Mouse (Mus musculus) lung, embryonic 16.5 days (tissue): ENCODE measurements around the gene Kirrel3. TPM values are rescaled to one million over a fixed set of nuclear protein-coding genes. Genes with fewer than 3 reads are reported as not detected.

Experiments
- ATAC-seq: fragments of 200-750 bp; cut with Nextera tagmentation; 2 replicates; pipeline ENCODE4 v1.8.0; 2017; ENCODE audit warnings: low read depth, mild to moderate bottlenecking, moderate library complexity
- H3K27ac ChIP-seq: fragments of 300-500 bp; sonication (generic); 2 replicates; pipeline ENCODE4 v1.5.1; 2014; ENCODE audit warnings: mild to moderate bottlenecking, control low read depth, low read length
- H3K27me3 ChIP-seq: fragments of 300-500 bp; sonication (generic); 2 replicates; pipeline ENCODE4 v1.6.1; 2014; ENCODE audit warnings: low read depth, low read length, mixed read lengths; ENCODE audit not compliant: control insufficient read depth, insufficient read depth
- H3K36me3 ChIP-seq: fragments of 300-500 bp; sonication (generic); 2 replicates; pipeline ENCODE4 v1.6.1; 2014; ENCODE audit warnings: low read length; ENCODE audit not compliant: control insufficient read depth, insufficient read depth
- H3K4me1 ChIP-seq: fragments of 300-500 bp; sonication (generic); replicated peaks from 2 replicates; pipeline ENCODE4 v1.6.1; 2014; ENCODE audit warnings: low read length, mixed read lengths; ENCODE audit not compliant: control insufficient read depth, insufficient read depth
- H3K4me2 ChIP-seq: fragments of 300-500 bp; sonication (generic); 2 replicates; pipeline ENCODE4 v1.6.1; 2014; ENCODE audit warnings: low read depth, low read length, control low read depth
- H3K4me3 ChIP-seq: fragments of 300-500 bp; sonication (generic); 2 replicates; pipeline ENCODE4 v1.5.1; 2014; ENCODE audit warnings: mild to moderate bottlenecking, low read length, control low read depth
- H3K9ac ChIP-seq: fragments of 300-500 bp; sonication (generic); 2 replicates; pipeline ENCODE4 v1.6.1; 2014; ENCODE audit warnings: low read length, control low read depth
- H3K9me3 ChIP-seq: fragments of 300-500 bp; sonication (generic); 2 replicates; pipeline ENCODE4 v1.6.1; 2016; ENCODE audit warnings: low read length; ENCODE audit not compliant: control insufficient read depth
- WGBS: fragments of 180-500 bp; shearing (Covaris S2); extraction: QIAGEN DNeasy Blood & Tissue Kit; methylation state at CpG from one replicate; pipeline ENCODE4 v1.1.7; 2014; 5-methylcytosine and 5-hydroxymethylcytosine counted together
- polyA plus RNA-seq: library from polyadenylated mRNA; unstranded; fragments of >200 nt; fragmentation: Nextera tagmentation; extraction: Ambion mirVana; gene quantifications from 2 replicates; pipeline ENCODE4 v1.2.1, GENCODE M21; 2015

Kirrel3 gene
- polyA plus RNA-seq, 1 experiment from 2014 or later: 1.2 TPM

- Histone ChIP-seq H3K36me3 (no peaks in the 10 kb centered on the region), H3K9ac (no peak overlapping the region), H3K27ac (no peak overlapping the region), H3K4me1 (no peaks in the 10 kb centered on the region), H3K4me3 (no peak overlapping the region), H3K27me3 (no peaks in the 10 kb centered on the region), H3K4me2 (no peak overlapping the region), H3K9me3 (no peaks in the 10 kb centered on the region)
- 16% methylated on average over 10 of the region's 10 CpGs for WGBS
- no peak for ATAC-seq
These were observed 332.8 kb downstream of the Kirrel3 start for GRCm38 (mm10) chr9:34818325-34818976.

DNA sequence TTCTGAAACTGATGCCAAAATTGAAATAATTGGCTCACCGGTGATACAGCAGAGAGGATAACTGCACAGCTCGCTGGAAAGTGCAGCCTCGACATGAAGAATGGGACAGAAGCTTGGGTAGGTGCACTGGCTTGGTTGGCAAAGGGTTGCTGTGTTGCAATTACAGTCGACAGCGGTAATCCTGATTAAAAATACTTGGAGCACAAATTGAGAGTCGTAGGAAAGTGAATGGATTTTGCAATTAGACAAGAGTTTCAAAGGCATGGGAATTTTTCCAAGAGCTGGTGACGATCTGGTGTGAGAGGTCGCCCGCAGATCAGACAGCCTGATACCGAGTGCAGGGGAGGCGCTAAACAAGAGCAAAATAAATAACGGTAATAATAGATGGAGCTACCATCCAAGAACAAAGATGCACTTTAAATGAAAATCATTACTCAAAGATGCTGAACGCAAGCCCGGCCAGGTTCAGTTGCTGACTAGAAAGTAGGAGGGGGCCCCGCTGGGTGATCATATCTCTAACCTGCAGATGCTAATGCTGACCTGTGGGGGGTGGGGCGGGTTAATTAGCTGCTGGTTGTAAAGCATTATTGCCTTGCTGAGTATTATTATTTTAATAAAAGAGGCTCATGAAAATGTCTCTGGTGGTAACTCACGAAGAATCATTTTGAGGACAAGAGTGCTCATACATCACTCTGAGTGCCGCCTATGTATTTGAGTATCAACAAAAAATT is 338.8 kb downstream of the Kirrel3 start:
- H3K4me1 ChIP-seq: no peaks in the 10 kb centered on the region
- no peak overlapping the region for H3K4me3 ChIP-seq
- no peaks in the 10 kb centered on the region for H3K36me3 ChIP-seq
- H3K4me2 ChIP-seq: no peak overlapping the region
- WGBS: 69% methylated on average over 18 of the region's 18 CpGs
- H3K9me3 ChIP-seq: no peaks in the 10 kb centered on the region
- no peak overlapping the region for H3K27ac ChIP-seq
- H3K9ac ChIP-seq: no peak overlapping the region
- ATAC-seq: no peak
- no peaks in the 10 kb centered on the region for H3K27me3 ChIP-seq

GRCm38 (mm10) chr9:34825089-34825400 is 339.4 kb downstream of the Kirrel3 start:
- Histone ChIP-seq H3K27ac (no peak overlapping the region), H3K9me3 (no peaks in the 10 kb centered on the region), H3K36me3 (no peaks in the 10 kb centered on the region), H3K4me2 (no peak overlapping the region), H3K27me3 (no peaks in the 10 kb centered on the region), H3K4me3 (no peak overlapping the region), H3K4me1 (no peaks in the 10 kb centered on the region), H3K9ac (no peak overlapping the region)
- 34% methylated on average over 2 of the region's 2 CpGs for WGBS
- ATAC-seq: no peak

GRCm38 (mm10) chr9:34825402-34826008 is 339.8 kb downstream of the Kirrel3 start:
- Histone ChIP-seq H3K4me1 (no peaks in the 10 kb centered on the region), H3K9ac (no peak overlapping the region), H3K27me3 (no peaks in the 10 kb centered on the region), H3K4me2 (no peak overlapping the region), H3K9me3 (no peaks in the 10 kb centered on the region), H3K27ac (no peak overlapping the region), H3K36me3 (no peaks in the 10 kb centered on the region), H3K4me3 (no peak overlapping the region)
- ATAC-seq: no peak
- WGBS: 72% methylated on average over 11 of the region's 11 CpGs

- no peak for ATAC-seq
- Histone ChIP-seq H3K4me1 (no peaks in the 10 kb centered on the region), H3K9me3 (no peaks in the 10 kb centered on the region), H3K4me2 (no peak overlapping the region), H3K4me3 (no peak overlapping the region), H3K27ac (no peak overlapping the region), H3K36me3 (no peaks in the 10 kb centered on the region), H3K27me3 (no peaks in the 10 kb centered on the region), H3K9ac (no peak overlapping the region)
- 20% methylated on average over 3 of the region's 3 CpGs for WGBS
These were observed 345.0 kb downstream of the Kirrel3 start for GRCm38 (mm10) chr9:34830696-34831095.

GRCm38 (mm10) chr9:34836801-34837200 is 351.1 kb downstream of the Kirrel3 start:
- ATAC-seq: no peak
- WGBS: 69% methylated on average over 2 of the region's 2 CpGs

DNA sequence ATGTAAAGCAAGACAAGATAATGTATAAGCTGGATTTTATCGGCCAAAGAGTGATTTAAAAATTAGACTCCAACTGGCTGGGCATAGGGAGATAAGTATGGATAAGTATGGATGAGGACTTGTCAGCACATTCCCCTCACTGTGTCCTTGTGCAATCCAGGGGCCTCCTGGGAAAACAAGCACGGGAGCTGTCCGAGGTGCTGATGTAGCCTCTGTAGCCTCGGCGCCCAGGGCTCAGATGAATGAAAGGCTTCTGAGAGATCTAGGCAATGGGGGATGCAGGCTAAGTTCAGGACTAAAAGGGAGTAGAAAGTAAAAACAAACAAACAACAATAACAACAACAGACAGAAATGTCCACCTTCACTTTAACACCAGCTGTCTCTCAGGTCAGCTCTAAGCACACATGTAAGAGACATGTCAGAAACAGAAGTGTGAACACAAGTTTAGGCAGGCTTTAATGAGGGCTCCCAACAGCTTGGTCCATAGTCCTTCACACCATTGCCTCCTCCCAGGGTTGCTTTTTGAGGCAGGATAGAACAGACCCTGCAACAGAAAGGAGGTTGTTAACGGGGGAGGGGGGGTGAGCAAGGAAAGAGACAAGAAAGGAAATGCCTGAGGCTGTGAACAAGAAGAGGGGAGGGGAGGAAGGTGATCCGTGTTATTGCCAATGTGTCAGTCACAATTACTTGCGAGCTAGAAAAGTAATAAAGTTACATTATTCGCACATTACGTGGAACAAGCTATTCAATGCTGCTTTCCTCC is 352.2 kb downstream of the Kirrel3 start:
- H3K27ac ChIP-seq: no peak overlapping the region
- no peak; the same call in 1 of the 2 replicates for ATAC-seq
- no peak overlapping the region for H3K4me3 ChIP-seq
- H3K4me1 ChIP-seq: no peaks in the 10 kb centered on the region
- H3K9me3 ChIP-seq: no peaks in the 10 kb centered on the region
- no peaks in the 10 kb centered on the region for H3K36me3 ChIP-seq
- 44% methylated on average over 10 of the region's 10 CpGs for WGBS
- no peak overlapping the region for H3K9ac ChIP-seq
- H3K4me2 ChIP-seq: no peak overlapping the region
- H3K27me3 ChIP-seq: no peaks in the 10 kb centered on the region

More at GRCm38 (mm10) chr9:34836801-34837200, 351.1 kb downstream of the Kirrel3 start:
- no peaks in the 10 kb centered on the region for H3K27me3 ChIP-seq
- no peak overlapping the region for H3K27ac ChIP-seq
- H3K4me1 ChIP-seq: no peaks in the 10 kb centered on the region
- H3K9ac ChIP-seq: no peak overlapping the region
- H3K4me3 ChIP-seq: no peak overlapping the region
- H3K4me2 ChIP-seq: no peak overlapping the region
- H3K9me3 ChIP-seq: no peaks in the 10 kb centered on the region
- no peaks in the 10 kb centered on the region for H3K36me3 ChIP-seq

DNA sequence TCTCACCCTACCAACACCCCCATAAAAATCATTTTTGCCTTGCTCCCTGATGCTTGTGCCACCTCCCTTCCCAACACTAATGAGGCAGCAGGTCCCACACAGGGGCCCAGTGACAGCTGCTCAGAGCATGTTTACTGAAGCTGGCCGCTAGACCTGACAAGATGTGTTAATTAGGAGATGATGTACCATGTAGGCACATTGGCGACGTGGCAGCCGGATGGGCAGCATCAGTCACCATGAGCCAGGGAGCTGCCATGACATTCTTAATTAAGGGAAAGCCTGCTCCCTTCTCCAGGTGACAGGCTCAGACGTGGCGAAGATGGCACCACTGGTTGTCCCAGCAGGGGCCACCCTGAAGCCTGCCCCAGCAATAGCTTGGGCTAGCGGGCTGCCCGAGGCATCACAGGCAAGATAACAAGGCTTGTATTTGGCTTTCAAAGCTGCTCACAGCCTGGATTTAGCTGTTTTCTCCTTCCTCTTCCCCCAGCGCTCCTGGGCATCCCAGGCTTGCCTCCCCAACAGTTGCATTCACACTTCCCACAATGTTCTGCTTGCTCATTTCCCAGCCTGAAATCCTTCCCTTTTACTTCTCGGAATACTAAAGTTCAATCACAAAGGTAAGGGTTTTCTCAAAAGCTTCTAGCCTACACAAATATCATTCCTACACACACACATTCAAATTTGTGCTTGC is 357.7 kb downstream of the Kirrel3 start:
- H3K9me3 ChIP-seq: no peaks in the 10 kb centered on the region
- H3K36me3 ChIP-seq: no peaks in the 10 kb centered on the region
- H3K27me3 ChIP-seq: no peaks in the 10 kb centered on the region
- H3K4me1 ChIP-seq: no peaks in the 10 kb centered on the region
- no peak overlapping the region for H3K4me3 ChIP-seq
- no peak overlapping the region for H3K4me2 ChIP-seq
- no peak for ATAC-seq
- WGBS: 61% methylated on average over 10 of the region's 10 CpGs
- no peak overlapping the region for H3K9ac ChIP-seq
- H3K27ac ChIP-seq: no peak overlapping the region
